Mouse (Mus musculus) embryo, embryonic 11 days (tissue): Measurements from ENCODE around the gene Alg14.

Experiments used
- DNase-seq: peaks from one replicate; pipeline ENCODE4 v3.0.0-alpha.2; 2015

Gene Alg14

GRCm38 (mm10) chr3:121370830-121371526 is 79.4 kb downstream of the Alg14 start:
- no peak for DNase-seq

- DNase-seq, result no peak
These were observed 80.1 kb downstream of the Alg14 start for GRCm38 (mm10) chr3:121371527-121372220.

- no peak for DNase-seq
These were observed 82.4 kb downstream of the Alg14 start for GRCm38 (mm10) chr3:121373897-121374441.

GRCm38 (mm10) chr3:121375541-121376129 is 84.1 kb downstream of the Alg14 start:
- DNase-seq, result no peak

GRCm38 (mm10) chr3:121378708-121379612 is 87.4 kb downstream of the Alg14 start:
- peak; percentile 62 for DNase-seq

GRCm38 (mm10) chr3:121379699-121380098 is 88.1 kb downstream of the Alg14 start:
- DNase-seq, result no peak

GRCm38 (mm10) chr3:121387471-121388009 is 96.0 kb downstream of the Alg14 start:
- DNase-seq, result no peak

- no peak for DNase-seq
These were observed 97.8 kb downstream of the Alg14 start for GRCm38 (mm10) chr3:121389366-121389765.

- peak; percentile 78 for DNase-seq
These were observed 98.4 kb downstream of the Alg14 start for GRCm38 (mm10) chr3:121389860-121390530.

GRCm38 (mm10) chr3:121390724-121391123 is 99.2 kb downstream of the Alg14 start:
- DNase-seq, result peak; percentile 48

GRCm38 (mm10) chr3:121395588-121396295 is 104.2 kb downstream of the Alg14 start:
- no peak for DNase-seq

GRCm38 (mm10) chr3:121396561-121396960 is 105.0 kb downstream of the Alg14 start:
- DNase-seq, result no peak

- no peak for DNase-seq
These were observed 105.4 kb downstream of the Alg14 start for GRCm38 (mm10) chr3:121397007-121397406.

- DNase-seq, result no peak
These were observed 109.8 kb downstream of the Alg14 start for GRCm38 (mm10) chr3:121401384-121401783.

GRCm38 (mm10) chr3:121402096-121402495 is 110.5 kb downstream of the Alg14 start:
- DNase-seq, result no peak

- DNase-seq, result no peak
These were observed 111.9 kb downstream of the Alg14 start for GRCm38 (mm10) chr3:121403449-121403848.

- no peak for DNase-seq
These were observed 113.5 kb downstream of the Alg14 start for GRCm38 (mm10) chr3:121405101-121405500.

- DNase-seq, result no peak
These were observed 115.8 kb downstream of the Alg14 start for GRCm38 (mm10) chr3:121407417-121407816.

GRCm38 (mm10) chr3:121408386-121408785 is 116.8 kb downstream of the Alg14 start:
- no peak for DNase-seq

GRCm38 (mm10) chr3:121411450-121411849 is 119.9 kb downstream of the Alg14 start:
- no peak for DNase-seq
